In genomic region chr1:170871961-170872360, GRCm38 (mm10) we compare ENCODE assay signal across 35 mouse cellular contexts. TPM values are rescaled to one million over a fixed set of nuclear protein-coding genes. Genes with fewer than 3 reads are reported as not detected.
DNase-seq lines count a peak whose midpoint lies in the region; ATAC-seq and TF ChIP-seq lines count a peak whose summit lies in the region.
"Had no signal": no experiment of that assay in that cellular context is flagged by ENCODE, and none has a peak within 500 bp of the region (broad histone marks: within the 10 kb centered on the region; RNA-seq: fewer than 3 reads in every experiment).

No protein-coding gene starts in this region.

- 91% methylated on average over 2 of the region's 2 CpGs for WGBS in kidney, postnatal 0 days
- 97% methylated on average over 2 of the region's 2 CpGs for WGBS in thymus, adult 2 months

- TF ChIP-seq CTCF in kidney, postnatal 0 days (IDR thresholded peaks at IDR 0.05; ENCODE audit: low read depth): peak; percentile 30; the same call in 1 of the 2 replicates
- TF ChIP-seq CTCF in E14TG2a.4 (conservative IDR thresholded peaks at IDR 0.05; ENCODE audit: low read length): 0 out of 2 replicates have a peak, but pooled peaks have one; percentile 15
- no peak for TF ChIP-seq CTCF in thymus, adult 2 months (IDR thresholded peaks at IDR 0.05; ENCODE audit: borderline replicate concordance, control insufficient read depth, extremely low read depth, insufficient read depth, low read length, poor library complexity)

- no peaks in the 10 kb centered on the region; the same call in 1 of the 2 replicates for H3K4me1 ChIP-seq in kidney, postnatal 0 days (replicated peaks; ENCODE audit: insufficient read depth, low read length)
- peaks cover 45% of the 10 kb centered on the region for H3K4me1 ChIP-seq in E14TG2a.4 (replicated peaks; ENCODE audit: low read depth, low read length)
- peaks cover 6% of the 10 kb centered on the region; the same call in 1 of the 2 replicates for H3K4me1 ChIP-seq in thymus, adult 2 months (replicated peaks; ENCODE audit: control insufficient read depth, insufficient read depth, low read length)

- H3K27me3 ChIP-seq in kidney, postnatal 0 days (ENCODE audit: insufficient read depth, low read length): no peaks in the 10 kb centered on the region
- H3K27me3 ChIP-seq in E14TG2a.4 (ENCODE audit: insufficient read depth, low read length): no peaks in the 10 kb centered on the region
- H3K27me3 ChIP-seq in thymus, adult 2 months (ENCODE audit: control insufficient read depth, insufficient read depth, low read length): no peaks in the 10 kb centered on the region; the same call in 1 of the 2 replicates
- H3K27me3 ChIP-seq: embryonic facial prominence, embryonic 12.5 days; hindbrain, embryonic 15.5 days; liver, embryonic 15.5 days; lung, embryonic 15.5 days; neural tube, embryonic 12.5 days; Patski had no signal

- no peak for DNase-seq in kidney, postnatal 0 days (ENCODE audit: low spot score)
- DNase-seq in kidney, adult 18-20 months: no peak
- DNase-seq in A20 (ENCODE audit: low read depth, low spot score) (peak; percentile 36), R1 (ENCODE audit: low read depth, low spot score) (peak; percentile 82)
- no peak for DNase-seq in adrenal gland, adult (ENCODE audit: inconsistent age in 2 of 2, low spot score in 1 of 2)
- DNase-seq in embryo, embryonic 10.5 days (ENCODE audit: low spot score): no peak
- no peak for DNase-seq in thymus, adult 2 months
- DNase-seq: adrenal gland, adult 2 months; adrenal gland, postnatal 36 days; cerebellum, adult 18-20 months; cerebellum, postnatal 36 days; embryo, embryonic 11 days; heart, adult 2 months; heart, postnatal 14 days; kidney, postnatal 25 days; left cerebral cortex, postnatal 4 days; right cerebral cortex, adult 18-20 months had no signal

- no peak for TF ChIP-seq POLR2A in thymus, adult 2 months (IDR thresholded peaks at IDR 0.05; ENCODE audit: control insufficient read depth, extremely low read depth, insufficient read depth, low read length, poor library complexity)

- no peak overlapping the region for H3K4me2 ChIP-seq in kidney, postnatal 0 days (ENCODE audit: low read length)
- H3K4me2 ChIP-seq: embryonic facial prominence, embryonic 12.5 days; hindbrain, embryonic 15.5 days; liver, embryonic 15.5 days; lung, embryonic 15.5 days; midbrain, embryonic 11.5 days; neural tube, embryonic 12.5 days had no signal

- H3K27ac ChIP-seq in kidney, postnatal 0 days: no peak overlapping the region
- no peak overlapping the region for H3K27ac ChIP-seq in thymus, adult 2 months (ENCODE audit: control insufficient read depth, insufficient read depth, low read length)
- H3K27ac ChIP-seq: embryonic facial prominence, embryonic 12.5 days; forebrain, embryonic 10.5 days; heart, adult 2 months; hindbrain, embryonic 10.5 days; hindbrain, embryonic 15.5 days; liver, embryonic 15.5 days; lung, embryonic 15.5 days; neural tube, embryonic 12.5 days had no signal

- no peaks in the 10 kb centered on the region for H3K9me3 ChIP-seq in kidney, postnatal 0 days (replicated peaks; ENCODE audit: low read length)
- H3K9me3 ChIP-seq in E14TG2a.4 (ENCODE audit: low read length): no peaks in the 10 kb centered on the region
- H3K9me3 ChIP-seq: embryonic facial prominence, embryonic 12.5 days; forebrain, embryonic 10.5 days; G1E; hindbrain, embryonic 10.5 days; hindbrain, embryonic 15.5 days; liver, embryonic 15.5 days; lung, embryonic 15.5 days; neural tube, embryonic 12.5 days had no signal

- H3K9ac ChIP-seq in kidney, postnatal 0 days (ENCODE audit: low read depth, low read length): no peak overlapping the region
- H3K9ac ChIP-seq: embryonic facial prominence, embryonic 12.5 days; hindbrain, embryonic 15.5 days; liver, embryonic 15.5 days; lung, embryonic 15.5 days; neural tube, embryonic 12.5 days had no signal

- H3K36me3 ChIP-seq in kidney, postnatal 0 days (ENCODE audit: insufficient read depth, low read length): peaks cover 9% of the 10 kb centered on the region; the same call in 1 of the 2 replicates
- H3K36me3 ChIP-seq in E14TG2a.4 (ENCODE audit: insufficient read depth, low read length): peaks cover 34% of the 10 kb centered on the region
- peaks cover 5% of the 10 kb centered on the region; the same call in 1 of the 2 replicates for H3K36me3 ChIP-seq in thymus, adult 2 months (ENCODE audit: control insufficient read depth, insufficient read depth, low read length)

- no peak overlapping the region for H3K4me3 ChIP-seq in kidney, postnatal 0 days (replicated peaks; ENCODE audit: low read depth, low read length)
- H3K4me3 ChIP-seq in E14TG2a.4 (replicated peaks; ENCODE audit: low read length): peak overlapping the region; percentile 60
- H3K4me3 ChIP-seq in thymus, adult 2 months (ENCODE audit: control insufficient read depth, insufficient read depth, low read length): no peak overlapping the region
- H3K4me3 ChIP-seq: embryonic facial prominence, embryonic 12.5 days; forebrain, embryonic 10.5 days; heart, adult 2 months; hindbrain, embryonic 10.5 days; hindbrain, embryonic 15.5 days; liver, embryonic 15.5 days; lung, embryonic 15.5 days; myocyte; neural tube, embryonic 12.5 days had no signal

- ATAC-seq in kidney, postnatal 0 days (replicated peaks; ENCODE audit: low FRiP score, low read depth): no peak
- ATAC-seq: forebrain, embryonic 16.5 days; inflammation-experienced regulatory T-cells, adult 6 months; Patski had no signal

RNA-seq across cellular contexts. Expression of gene Atf6, which starts 4.4 kb away (rescaled TPM):
- 8.6 and 8.9 TPM in 2 replicates for polyA plus RNA-seq in kidney, postnatal 0 days (2015; fragmentation: Nextera tagmentation; extraction: Ambion mirVana)
- 5.4 and 7.0 TPM in 2 replicates for polyA plus RNA-seq in thymus, adult 2 months (2012; rRNA removed)

RNA-seq across cellular contexts. Expression of gene Gm26620, which starts 12.9 kb away (rescaled TPM):
- polyA plus RNA-seq in kidney, postnatal 0 days (2015; fragmentation: Nextera tagmentation; extraction: Ambion mirVana): 2.0 and 2.1 TPM in 2 replicates
- polyA plus RNA-seq in thymus, adult 2 months (2012; rRNA removed): 0.26 and 0.46 TPM in 2 replicates
- polyA plus RNA-seq: embryonic facial prominence, embryonic 12.5 days; heart, embryonic 14.5 days; hindbrain, embryonic 10.5 days; kidney, embryonic 14.5 days had no signal

RNA-seq across cellular contexts. Expression of gene Dusp12, which starts 13.4 kb away (rescaled TPM):
- polyA plus RNA-seq in kidney, postnatal 0 days (2015; fragmentation: Nextera tagmentation; extraction: Ambion mirVana): 32.8 and 34.9 TPM in 2 replicates
- 17.7 and 19.3 TPM in 2 replicates for polyA plus RNA-seq in thymus, adult 2 months (2012; rRNA removed)

RNA-seq across cellular contexts. Expression of gene Fcrlb, which starts 40.8 kb away (rescaled TPM):
- 0.32 and 0.41 TPM in 2 replicates for polyA plus RNA-seq in kidney, postnatal 0 days (2015; fragmentation: Nextera tagmentation; extraction: Ambion mirVana)
- polyA plus RNA-seq in thymus, adult 2 months (2012; rRNA removed): 1.00 and 1.1 TPM in 2 replicates
- polyA plus RNA-seq: embryonic facial prominence, embryonic 12.5 days; forebrain, embryonic 10.5 days; G1E; heart, adult 2 months; hindbrain, embryonic 10.5 days; inflammation-experienced regulatory T-cells, adult 6 months; kidney, embryonic 14.5 days; lung, embryonic 15.5 days; midbrain, embryonic 11.5 days had no signal

RNA-seq across cellular contexts. Expression of gene Fcrla, which starts 55.4 kb away (rescaled TPM):
- not detected in 2 replicates for polyA plus RNA-seq in kidney, postnatal 0 days (2015; fragmentation: Nextera tagmentation; extraction: Ambion mirVana)
- 9.9 and 11.0 TPM in 2 replicates for polyA plus RNA-seq in thymus, adult 2 months (2012; rRNA removed)
- polyA plus RNA-seq: brain, embryonic 14.5 days; embryonic facial prominence, embryonic 12.5 days; forebrain, embryonic 10.5 days; forebrain, embryonic 16.5 days; hindbrain, embryonic 10.5 days; hindbrain, embryonic 15.5 days; kidney, embryonic 14.5 days; midbrain, embryonic 11.5 days; midbrain, postnatal 0 days; myocyte; neural tube, embryonic 12.5 days; Patski had no signal

Comparison
In these comparisons a context has a peak if more than half of its experiments do, and no peak if none do; other contexts are left out.
1. DNase-seq: peak in A20 (single experiment) and R1 (single experiment); none in kidney, postnatal 0 days (single experiment), kidney, adult 18-20 months (single experiment), adrenal gland, adult (0 of 2), embryo, embryonic 10.5 days (single experiment) and thymus, adult 2 months (single experiment).